Mouse (Mus musculus): ENCODE results near the gene Cenpc1. TPM values are rescaled to one million over a fixed set of nuclear protein-coding genes. Genes with fewer than 3 reads are reported as not detected.
A peak's percentile ranks its signal among the peaks of the same experiment; 100 is the strongest.

Cenpc1 gene
- polyA plus RNA-seq, 1 experiment, result 8.9 TPM

DNA sequence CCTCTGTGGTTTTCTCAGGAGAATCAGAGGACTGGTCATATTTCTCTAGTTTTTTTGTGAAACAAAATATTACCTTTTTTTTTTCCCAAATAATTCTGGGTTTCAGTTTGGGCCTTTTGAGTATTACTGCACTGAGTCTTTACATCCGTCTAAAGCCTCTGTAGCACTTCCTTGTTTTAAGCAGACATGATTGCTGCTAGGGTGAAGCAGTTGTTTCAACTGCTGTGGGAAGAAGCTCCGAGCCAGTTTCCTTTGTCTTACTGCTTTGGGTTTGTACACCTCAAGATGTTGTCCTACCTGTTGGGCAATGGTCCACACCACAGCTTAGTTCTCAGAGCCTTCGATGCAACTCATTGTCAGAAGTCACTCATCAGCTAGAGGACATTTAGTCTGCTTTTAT, 35.2 kb upstream of the Cenpc1 start:
- no peak for TF ChIP-seq POLR2A (IDR thresholded peaks at IDR 0.05; ENCODE audit: control insufficient read depth, extremely low read depth, insufficient read depth, low read length, poor library complexity)
- no peak for TF ChIP-seq CTCF (IDR thresholded peaks at IDR 0.05; ENCODE audit: borderline replicate concordance, control insufficient read depth, extremely low read depth, insufficient read depth, low read length, poor library complexity)
- peaks cover 23% of the 10 kb centered on the region for H3K36me3 ChIP-seq (ENCODE audit: control insufficient read depth, insufficient read depth, low read length)
- 61% methylated on average over 3 of the region's 3 CpGs for WGBS
- H3K27ac ChIP-seq (ENCODE audit: control insufficient read depth, insufficient read depth, low read length), result no peak overlapping the region
- H3K27me3 ChIP-seq (ENCODE audit: control insufficient read depth, insufficient read depth, low read length), result no peaks in the 10 kb centered on the region
- peaks cover 4% of the 10 kb centered on the region for H3K4me1 ChIP-seq (replicated peaks; ENCODE audit: control insufficient read depth, insufficient read depth, low read length)
- H3K4me3 ChIP-seq (ENCODE audit: control insufficient read depth, insufficient read depth, low read length), result no peak overlapping the region
- DNase-seq, result no peak

DNA sequence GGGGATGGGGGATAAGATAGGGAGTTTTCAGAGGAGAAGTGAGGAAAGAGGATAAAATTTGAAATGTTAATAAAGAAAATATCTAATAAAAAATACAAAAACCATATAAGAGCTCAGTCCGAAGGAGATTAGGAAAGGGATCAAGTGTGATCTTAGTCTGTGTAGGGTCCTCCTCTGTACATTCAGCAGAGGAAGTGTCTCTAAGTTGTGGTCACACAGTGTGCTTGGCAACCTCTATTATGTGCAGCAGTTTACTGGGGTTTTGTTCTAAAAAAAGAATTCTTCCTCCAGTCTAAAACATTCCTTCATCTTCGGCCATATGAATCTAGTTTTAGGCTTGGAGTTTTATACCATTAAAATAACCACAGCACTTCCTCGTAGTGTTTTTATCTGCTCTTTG, 33.6 kb upstream of the Cenpc1 start:
- Histone ChIP-seq H3K27me3 (ENCODE audit: control insufficient read depth, insufficient read depth, low read length) (no peaks in the 10 kb centered on the region), H3K36me3 (ENCODE audit: control insufficient read depth, insufficient read depth, low read length) (peaks cover 30% of the 10 kb centered on the region), H3K4me3 (ENCODE audit: control insufficient read depth, insufficient read depth, low read length) (no peak overlapping the region), H3K27ac (ENCODE audit: control insufficient read depth, insufficient read depth, low read length) (no peak overlapping the region), H3K4me1 (replicated peaks; ENCODE audit: control insufficient read depth, insufficient read depth, low read length) (peaks cover 4% of the 10 kb centered on the region)
- WGBS, result 17% methylated on average over 3 of the region's 3 CpGs
- no peak for TF ChIP-seq POLR2A (IDR thresholded peaks at IDR 0.05; ENCODE audit: control insufficient read depth, extremely low read depth, insufficient read depth, low read length, poor library complexity)
- TF ChIP-seq CTCF (IDR thresholded peaks at IDR 0.05; ENCODE audit: borderline replicate concordance, control insufficient read depth, extremely low read depth, insufficient read depth, low read length, poor library complexity), result no peak
- no peak for DNase-seq

DNA sequence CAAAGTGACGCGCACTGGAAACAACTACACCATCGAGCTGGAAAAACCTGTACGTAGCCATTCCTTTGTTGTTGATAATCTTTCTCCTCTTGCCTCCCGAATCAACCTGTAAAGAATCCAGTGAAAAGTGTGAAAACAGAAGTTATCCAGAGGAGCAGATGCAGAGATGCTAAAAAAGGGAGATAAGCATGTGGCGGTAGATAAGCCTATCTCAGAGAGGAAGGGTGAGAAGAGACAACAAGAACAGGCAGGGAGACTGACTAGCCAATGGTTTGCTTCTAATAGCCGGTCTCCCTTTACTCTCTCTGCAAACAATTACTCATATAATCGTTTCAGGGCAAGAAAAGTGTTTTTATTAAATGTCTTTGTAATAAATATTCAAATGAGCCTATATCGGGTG, 29.4 kb upstream of the Cenpc1 start:
- no peak for TF ChIP-seq CTCF (IDR thresholded peaks at IDR 0.05; ENCODE audit: borderline replicate concordance, control insufficient read depth, extremely low read depth, insufficient read depth, low read length, poor library complexity)
- TF ChIP-seq POLR2A (IDR thresholded peaks at IDR 0.05; ENCODE audit: control insufficient read depth, extremely low read depth, insufficient read depth, low read length, poor library complexity), result no peak
- Histone ChIP-seq H3K27ac (ENCODE audit: control insufficient read depth, insufficient read depth, low read length) (no peak overlapping the region), H3K4me1 (replicated peaks; ENCODE audit: control insufficient read depth, insufficient read depth, low read length) (peaks cover 4% of the 10 kb centered on the region), H3K4me3 (ENCODE audit: control insufficient read depth, insufficient read depth, low read length) (no peak overlapping the region), H3K27me3 (ENCODE audit: control insufficient read depth, insufficient read depth, low read length) (no peaks in the 10 kb centered on the region), H3K36me3 (ENCODE audit: control insufficient read depth, insufficient read depth, low read length) (peaks cover 51% of the 10 kb centered on the region)
- 95% methylated on average over 9 of the region's 9 CpGs for WGBS
- no peak for DNase-seq

DNA sequence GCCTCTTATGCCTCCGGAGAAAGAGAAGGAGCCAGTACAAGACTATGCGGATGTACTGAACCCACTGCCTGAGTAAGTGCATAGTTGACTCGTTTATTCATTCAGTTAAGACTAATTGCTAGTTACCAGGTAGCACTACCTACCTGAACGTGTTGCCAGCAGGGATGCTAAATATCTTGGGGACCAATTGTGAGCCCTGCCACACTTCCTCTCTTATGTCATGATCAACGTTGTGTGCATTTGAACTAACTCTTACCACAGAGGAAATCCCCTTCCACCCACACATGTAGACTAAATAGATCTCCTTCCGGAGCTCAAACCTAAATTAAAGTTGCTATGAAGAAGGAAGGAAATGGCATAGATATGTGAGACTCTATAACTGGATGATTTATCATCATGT, 21.4 kb upstream of the Cenpc1 start:
- no peak overlapping the region for H3K27ac ChIP-seq (ENCODE audit: control insufficient read depth, insufficient read depth, low read length)
- no peak overlapping the region for H3K4me3 ChIP-seq (ENCODE audit: control insufficient read depth, insufficient read depth, low read length)
- no peak for TF ChIP-seq POLR2A (IDR thresholded peaks at IDR 0.05; ENCODE audit: control insufficient read depth, extremely low read depth, insufficient read depth, low read length, poor library complexity)
- no peak for TF ChIP-seq CTCF (IDR thresholded peaks at IDR 0.05; ENCODE audit: borderline replicate concordance, control insufficient read depth, extremely low read depth, insufficient read depth, low read length, poor library complexity)
- no peaks in the 10 kb centered on the region for H3K27me3 ChIP-seq (ENCODE audit: control insufficient read depth, insufficient read depth, low read length)
- peak; percentile 38 for DNase-seq
- peaks cover 29% of the 10 kb centered on the region for H3K36me3 ChIP-seq (ENCODE audit: control insufficient read depth, insufficient read depth, low read length)
- 32% methylated on average over 6 of the region's 6 CpGs for WGBS
- no peaks in the 10 kb centered on the region for H3K4me1 ChIP-seq (replicated peaks; ENCODE audit: control insufficient read depth, insufficient read depth, low read length)

DNA sequence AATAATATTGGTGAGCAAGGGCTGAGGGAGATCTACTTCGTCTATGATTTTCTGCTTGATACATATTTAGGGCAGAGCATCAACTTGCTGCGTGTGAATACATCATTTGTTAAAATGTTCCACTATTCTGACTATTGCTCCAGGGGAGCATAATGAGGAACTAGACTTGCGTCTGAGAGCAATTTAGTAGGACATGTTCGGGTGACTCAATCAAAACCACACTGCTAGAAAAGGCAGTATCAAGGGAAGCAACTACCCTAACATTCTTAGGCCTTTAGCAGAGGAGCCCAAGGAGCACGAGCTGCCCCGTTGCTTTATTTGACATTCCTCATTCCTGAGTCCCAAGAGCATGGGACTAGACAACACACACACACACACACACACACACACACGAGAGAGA, 19.6 kb upstream of the Cenpc1 start:
- WGBS, result 78% methylated on average over 7 of the region's 7 CpGs
- DNase-seq, result no peak
- TF ChIP-seq CTCF (IDR thresholded peaks at IDR 0.05; ENCODE audit: borderline replicate concordance, control insufficient read depth, extremely low read depth, insufficient read depth, low read length, poor library complexity) (no peak), POLR2A (IDR thresholded peaks at IDR 0.05; ENCODE audit: control insufficient read depth, extremely low read depth, insufficient read depth, low read length, poor library complexity) (no peak)
- Histone ChIP-seq H3K36me3 (ENCODE audit: control insufficient read depth, insufficient read depth, low read length) (peaks cover 31% of the 10 kb centered on the region), H3K4me1 (replicated peaks; ENCODE audit: control insufficient read depth, insufficient read depth, low read length) (no peaks in the 10 kb centered on the region), H3K4me3 (ENCODE audit: control insufficient read depth, insufficient read depth, low read length) (no peak overlapping the region), H3K27ac (ENCODE audit: control insufficient read depth, insufficient read depth, low read length) (no peak overlapping the region), H3K27me3 (ENCODE audit: control insufficient read depth, insufficient read depth, low read length) (no peaks in the 10 kb centered on the region)

DNA sequence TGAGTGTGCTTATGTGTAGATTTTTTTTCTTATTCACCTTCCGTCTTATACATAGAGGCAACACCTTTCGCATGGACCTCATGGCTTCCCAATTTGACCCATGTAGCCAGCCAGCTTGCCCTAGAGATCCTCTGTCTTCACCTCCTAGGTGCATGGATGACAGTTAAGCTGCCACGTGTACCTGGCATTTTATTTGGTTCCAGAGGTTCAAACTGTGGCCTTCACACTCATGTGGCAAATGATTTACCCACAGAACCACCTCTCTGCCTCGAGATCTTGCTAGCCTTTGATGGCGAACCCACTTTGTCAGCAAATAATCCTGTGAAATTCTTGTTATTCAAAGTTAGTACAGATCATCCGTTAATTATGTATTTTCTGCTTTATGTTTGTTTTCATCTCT, 18.6 kb upstream of the Cenpc1 start:
- Histone ChIP-seq H3K27ac (ENCODE audit: control insufficient read depth, insufficient read depth, low read length) (no peak overlapping the region), H3K4me1 (replicated peaks; ENCODE audit: control insufficient read depth, insufficient read depth, low read length) (no peaks in the 10 kb centered on the region), H3K27me3 (ENCODE audit: control insufficient read depth, insufficient read depth, low read length) (no peaks in the 10 kb centered on the region), H3K4me3 (ENCODE audit: control insufficient read depth, insufficient read depth, low read length) (no peak overlapping the region), H3K36me3 (ENCODE audit: control insufficient read depth, insufficient read depth, low read length) (peaks cover 41% of the 10 kb centered on the region)
- TF ChIP-seq POLR2A (IDR thresholded peaks at IDR 0.05; ENCODE audit: control insufficient read depth, extremely low read depth, insufficient read depth, low read length, poor library complexity), result no peak
- TF ChIP-seq CTCF (IDR thresholded peaks at IDR 0.05; ENCODE audit: borderline replicate concordance, control insufficient read depth, extremely low read depth, insufficient read depth, low read length, poor library complexity), result no peak
- 90% methylated on average over 6 of the region's 6 CpGs for WGBS
- DNase-seq, result no peak

DNA sequence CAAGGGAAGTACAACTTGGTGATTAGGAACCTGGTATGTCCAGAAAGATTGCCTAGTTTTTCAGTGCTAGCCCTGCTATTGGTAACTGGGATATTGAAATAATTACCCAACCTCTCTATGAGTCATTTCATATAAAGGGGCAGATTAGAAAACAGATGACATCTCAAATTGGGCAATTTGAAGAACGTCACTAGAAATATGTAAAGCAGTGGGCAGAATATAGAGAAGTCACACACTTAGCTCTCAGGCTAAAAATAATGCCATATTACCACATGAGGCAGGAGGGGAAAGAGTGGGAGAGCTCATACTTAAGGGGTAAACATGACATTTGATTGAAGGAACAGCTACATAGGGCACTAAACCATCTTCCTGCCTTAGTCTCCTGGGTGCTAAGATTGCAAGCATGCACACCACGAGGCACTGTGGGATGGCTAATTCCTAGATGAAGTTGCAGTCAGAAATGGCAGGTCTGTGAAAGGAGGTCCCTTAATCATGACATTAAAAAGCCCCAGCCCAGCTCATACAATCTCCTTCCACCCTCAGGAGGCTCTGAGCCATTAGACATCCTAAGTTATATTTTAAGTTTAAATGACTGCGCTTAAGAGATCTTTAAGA, 13.4 kb upstream of the Cenpc1 start:
- WGBS, result 77% methylated on average over 3 of the region's 3 CpGs
- Histone ChIP-seq H3K36me3 (ENCODE audit: control insufficient read depth, insufficient read depth, low read length) (peaks cover 41% of the 10 kb centered on the region), H3K4me1 (replicated peaks; ENCODE audit: control insufficient read depth, insufficient read depth, low read length) (peaks cover 9% of the 10 kb centered on the region), H3K4me3 (ENCODE audit: control insufficient read depth, insufficient read depth, low read length) (no peak overlapping the region), H3K27ac (ENCODE audit: control insufficient read depth, insufficient read depth, low read length) (no peak overlapping the region), H3K27me3 (ENCODE audit: control insufficient read depth, insufficient read depth, low read length) (no peaks in the 10 kb centered on the region)
- no peak for DNase-seq
- TF ChIP-seq CTCF (IDR thresholded peaks at IDR 0.05; ENCODE audit: borderline replicate concordance, control insufficient read depth, extremely low read depth, insufficient read depth, low read length, poor library complexity) (no peak), POLR2A (IDR thresholded peaks at IDR 0.05; ENCODE audit: control insufficient read depth, extremely low read depth, insufficient read depth, low read length, poor library complexity) (no peak)

Data from thymus, adult 2 months (tissue).